In the genomic region with DNA sequence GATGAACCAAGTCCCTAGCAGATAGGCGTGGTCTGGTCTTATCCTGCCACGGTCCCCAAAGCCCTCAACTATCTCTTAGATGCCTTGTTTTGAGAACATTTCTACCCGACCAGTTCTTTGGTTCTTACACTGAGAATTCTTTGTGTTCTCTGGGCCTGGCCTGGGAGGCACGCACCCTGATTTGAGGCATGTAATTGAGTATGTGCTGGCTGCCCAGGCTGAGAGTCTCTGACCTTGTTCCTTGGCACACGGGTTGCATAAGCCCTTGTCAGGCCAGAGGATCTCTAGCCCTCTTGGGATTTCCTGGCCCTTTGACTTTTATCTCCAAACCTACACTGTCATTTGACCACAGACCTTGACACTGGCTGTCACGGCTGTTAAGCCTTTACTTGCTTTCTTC, we compare ENCODE assay signal across 11 mouse cellular contexts. TPM values are rescaled to one million over a fixed set of nuclear protein-coding genes. Genes with fewer than 3 reads are reported as not detected.
A peak's percentile ranks its signal among the peaks of the same experiment; 100 is the strongest.
DNase-seq lines count a peak whose midpoint lies in the region; ATAC-seq and TF ChIP-seq lines count a peak whose summit lies in the region.
"Had no signal": no experiment of that assay in that cellular context is flagged by ENCODE, and none has a peak within 500 bp of the region (broad histone marks: within the 10 kb centered on the region; RNA-seq: fewer than 3 reads in every experiment).

No protein-coding gene starts in this region.

- no peak for DNase-seq in heart, postnatal 36 days
- peak; percentile 74 for DNase-seq in MEL (ENCODE audit: low read depth, low spot score)
- no peak for DNase-seq in liver, embryonic 11.5 days (ENCODE audit: low spot score)
- DNase-seq in left cerebral cortex, adult 18-20 months (ENCODE audit: low spot score in 2 of 2): no peak
- DNase-seq in B cell, adult 2 months: no peak
- DNase-seq: retina, postnatal 1 day had no signal

- peak overlapping the region; percentile 10; the same call in 1 of the 2 replicates for H3K4me2 ChIP-seq in heart, embryonic 12.5 days
- H3K4me2 ChIP-seq in liver, embryonic 11.5 days: peak overlapping the region; percentile 99
- H3K4me2 ChIP-seq: lung, embryonic 15.5 days had no signal

- WGBS in heart, embryonic 12.5 days: 53% methylated on average over 6 of the region's 6 CpGs
- 31% methylated on average over 6 of the region's 6 CpGs for WGBS in liver, embryonic 11.5 days

- peaks cover 23% of the 10 kb centered on the region for H3K4me1 ChIP-seq in heart, embryonic 12.5 days (replicated peaks)
- peaks cover 5 to 10% of the 10 kb centered on the region in 2 experiments; a peak in 3 of 4 replicates for H3K4me1 ChIP-seq in MEL (ENCODE audit: control insufficient read depth in 1 of 2, insufficient read depth in 2 of 2, low read length in 2 of 2)
- H3K4me1 ChIP-seq in liver, embryonic 11.5 days (replicated peaks; ENCODE audit: control insufficient read depth, insufficient read depth, low read length): peaks cover 34% of the 10 kb centered on the region

- no peaks in the 10 kb centered on the region for H3K27me3 ChIP-seq in heart, embryonic 12.5 days (replicated peaks)
- H3K27me3 ChIP-seq in MEL (ENCODE audit: control insufficient read depth in 1 of 2, insufficient read depth in 2 of 2, low read length in 2 of 2): no peaks in the 10 kb centered on the region
- H3K27me3 ChIP-seq in liver, embryonic 11.5 days (replicated peaks; ENCODE audit: control insufficient read depth, insufficient read depth, low read length): no peaks in the 10 kb centered on the region
- H3K27me3 ChIP-seq: lung, embryonic 15.5 days had no signal

- ATAC-seq in heart, embryonic 12.5 days (ENCODE audit: insufficient number of reproducible peaks, low FRiP score): no peak
- peak; percentile 35 for ATAC-seq in erythroid progenitor cell, adult 5-6 weeks (replicated peaks; ENCODE audit: low FRiP score, poor library complexity, severe bottlenecking)
- no peak for ATAC-seq in liver, embryonic 11.5 days (replicated peaks; ENCODE audit: low FRiP score)
- no peak for ATAC-seq in activated CD4-positive, CD25-positive, alpha-beta regulatory T cell, adult 4 months

- H3K9ac ChIP-seq in heart, embryonic 12.5 days: no peak overlapping the region
- H3K9ac ChIP-seq in MEL (ENCODE audit: control insufficient read depth, low read depth, low read length, poor library complexity, severe bottlenecking): peak overlapping the region; percentile 65
- H3K9ac ChIP-seq in liver, embryonic 11.5 days (ENCODE audit: low read depth, low read length): peak overlapping the region; percentile 7
- H3K9ac ChIP-seq: lung, embryonic 15.5 days had no signal

- no peaks in the 10 kb centered on the region for H3K36me3 ChIP-seq in heart, embryonic 12.5 days
- H3K36me3 ChIP-seq in MEL (ENCODE audit: control insufficient read depth in 1 of 2, insufficient read depth in 2 of 2, low read length in 2 of 2): peaks cover 0 to 12% of the 10 kb centered on the region in 2 experiments; a peak in 2 of 4 replicates
- H3K36me3 ChIP-seq in liver, embryonic 11.5 days (ENCODE audit: control insufficient read depth, insufficient read depth, low read length): no peaks in the 10 kb centered on the region
- H3K36me3 ChIP-seq: lung, embryonic 15.5 days had no signal

- H3K79me2 ChIP-seq in MEL (ENCODE audit: control insufficient read depth, insufficient read depth, low read length, poor library complexity): peaks cover 3% of the 10 kb centered on the region; the same call in 1 of the 2 replicates

- 0 out of 2 replicates have a peak overlapping the region, but pooled peaks have one; percentile 19 for H3K27ac ChIP-seq in heart, embryonic 12.5 days (ENCODE audit: poor library complexity, severe bottlenecking)
- peak overlapping the region; percentile 93 for H3K27ac ChIP-seq in MEL (ENCODE audit: control insufficient read depth, low read depth, low read length)
- peak overlapping the region; percentile 99 for H3K27ac ChIP-seq in liver, embryonic 11.5 days (ENCODE audit: low read depth, low read length)
- H3K27ac ChIP-seq: lung, embryonic 15.5 days had no signal

- no peak; a peak in 1 of 4 replicates for TF ChIP-seq POLR2A in MEL (IDR thresholded peaks at IDR 0.05; ENCODE audit: control insufficient read depth in 1 of 2, insufficient read depth in 1 of 2, low read depth in 1 of 2, low read length in 2 of 2, poor library complexity in 1 of 2)

- intact Hi-C loops in heart, postnatal 36 days (cut with DNase I): no loop called here

- 0 out of 2 replicates have a peak, but pooled peaks cover under 1% of the 10 kb centered on the region for H3K9me3 ChIP-seq in heart, embryonic 12.5 days (replicated peaks)
- no peaks in the 10 kb centered on the region for H3K9me3 ChIP-seq in MEL (replicated peaks; ENCODE audit: insufficient read depth, low read length)
- H3K9me3 ChIP-seq in liver, embryonic 11.5 days (ENCODE audit: control insufficient read depth, low read length): no peaks in the 10 kb centered on the region
- H3K9me3 ChIP-seq: lung, embryonic 15.5 days had no signal

- TF ChIP-seq EP300 in MEL (IDR thresholded peaks at IDR 0.05; ENCODE audit: low read depth in 1 of 2, low read length in 2 of 2): no peak; a peak in 1 of 4 replicates

- no peak for TF ChIP-seq RAD21 in MEL (IDR thresholded peaks at IDR 0.05; ENCODE audit: low read depth, low read length)

- TF ChIP-seq CTCF in MEL (IDR thresholded peaks at IDR 0.05 in 2 of 3, conservative IDR thresholded peaks at IDR 0.05 in 1 of 3; ENCODE audit: control insufficient read depth in 1 of 3, insufficient read depth in 1 of 3, low read depth in 2 of 3, low read length in 3 of 3, poor library complexity in 1 of 3, severe bottlenecking in 1 of 3): no peak

- H3K4me3 ChIP-seq in heart, embryonic 12.5 days: no peak overlapping the region
- H3K4me3 ChIP-seq in MEL (ENCODE audit: control insufficient read depth in 1 of 2, insufficient read depth in 1 of 2, low read depth in 2 of 2, low read length in 2 of 2): peak overlapping the region; percentile 55 to 62
- no peak overlapping the region for H3K4me3 ChIP-seq in liver, embryonic 11.5 days (ENCODE audit: low read depth, low read length)
- H3K4me3 ChIP-seq: lung, embryonic 15.5 days had no signal

TF ChIP-seq in MEL, 35 proteins besides CTCF, POLR2A, EP300 and RAD21:
- 0 out of 2 replicates have a peak, but pooled peaks have one; percentile 45 for TF ChIP-seq MAX (IDR thresholded peaks at IDR 0.05; ENCODE audit: low read length)
- TF ChIP-seq NELFE (IDR thresholded peaks at IDR 0.05; ENCODE audit: low read depth, low read length): 0 out of 2 replicates have a peak, but pooled peaks have one; percentile 8
- TF ChIP-seq TAL1 (IDR thresholded peaks at IDR 0.05; ENCODE audit: low read length): no peak
- TF ChIP-seq RCOR1 (IDR thresholded peaks at IDR 0.05; ENCODE audit: low read depth, low read length): 0 out of 2 replicates have a peak, but pooled peaks have one; percentile 30
- peak; percentile 59; the same call in 1 of the 2 replicates for TF ChIP-seq GATA1 (IDR thresholded peaks at IDR 0.05; ENCODE audit: low read depth, low read length)
- no peak for TF ChIP-seq NRF1 (IDR thresholded peaks at IDR 0.05; ENCODE audit: insufficient read depth, low read depth, low read length, poor library complexity, severe bottlenecking)
- 0 out of 2 replicates have a peak, but pooled peaks have one; percentile 15 for TF ChIP-seq TBP (IDR thresholded peaks at IDR 0.05; ENCODE audit: low read depth, low read length)
- peak; percentile 63 for TF ChIP-seq ETS1 (IDR thresholded peaks at IDR 0.05; ENCODE audit: low read depth, low read length)

RNA-seq across cellular contexts. Expression of a gene that starts 22.5 kb away (rescaled TPM):
- 5.0 and 5.8 TPM in 2 replicates for polyA plus RNA-seq in heart, embryonic 12.5 days (2016; fragmentation: Nextera tagmentation; extraction: Ambion mirVana)
- 1 to 10 TPM; 3.8 to 4.1 TPM for total RNA-seq in heart, postnatal 36 days (2021)
- 1.3 and 1.4 TPM in 2 replicates for total RNA-seq in MEL (2012; rRNA removed)
- 1 to 10 TPM in 1 of 2 experiments, not detected in 1; 5.1 TPM for polyA plus RNA-seq in MEL (2012; ENCODE audit: insufficient read depth in 1 of 2, insufficient read length in 2 of 2, low read depth in 1 of 2, low replicate concordance in 2 of 2, missing spikeins in 1 of 2)
- total RNA-seq in erythroid progenitor cell, adult 5-6 weeks (2015; ENCODE audit: low replicate concordance): 17.7 and 28.5 TPM in 2 replicates
- total RNA-seq in erythroid progenitor cell, adult 5-6 weeks (2017; ENCODE audit: low replicate concordance): 13.7 and 15.2 TPM in 2 replicates
- 7.3 and 7.5 TPM in 2 replicates for polyA plus RNA-seq in liver, embryonic 11.5 days (2014; fragmentation: Nextera tagmentation; extraction: Ambion mirVana)
- total RNA-seq in left cerebral cortex, adult 18-20 months (2021): 1 to 10 TPM; 4.0 to 4.3 TPM
- 1 to 10 TPM; 5.7 to 6.6 TPM for polyA plus RNA-seq in activated CD4-positive, CD25-positive, alpha-beta regulatory T cell, adult 4 months (2017; shearing (Covaris generic))

RNA-seq across cellular contexts. Expression of a gene that starts 47.3 kb away (rescaled TPM):
- 0.17 TPM in 1 of 2 replicates, not detected in the other for polyA plus RNA-seq in heart, embryonic 12.5 days (2016; fragmentation: Nextera tagmentation; extraction: Ambion mirVana)
- total RNA-seq in heart, postnatal 36 days (2021): 1 to 10 TPM; 3.9 to 5.6 TPM
- total RNA-seq in MEL (2012; rRNA removed): not detected in 2 replicates
- polyA plus RNA-seq in MEL (2012; ENCODE audit: insufficient read depth in 1 of 2, insufficient read length in 2 of 2, low read depth in 1 of 2, low replicate concordance in 2 of 2, missing spikeins in 1 of 2): under 1 TPM in 1 of 2 experiments, not detected in 1; 0.01 TPM
- total RNA-seq in erythroid progenitor cell, adult 5-6 weeks (2015; ENCODE audit: low replicate concordance): not detected in 2 replicates
- total RNA-seq in erythroid progenitor cell, adult 5-6 weeks (2017; ENCODE audit: low replicate concordance): not detected in 2 replicates
- polyA plus RNA-seq in liver, embryonic 11.5 days (2014; fragmentation: Nextera tagmentation; extraction: Ambion mirVana): 0.07 and 0.12 TPM in 2 replicates
- total RNA-seq in left cerebral cortex, adult 18-20 months (2021): not detected
- polyA plus RNA-seq in activated CD4-positive, CD25-positive, alpha-beta regulatory T cell, adult 4 months (2017; shearing (Covaris generic)): not detected
- total RNA-seq: CH12.LX had no signal

Comparison
In these comparisons a context has a peak if more than half of its experiments do, and no peak if none do; other contexts are left out.
1. H3K27ac ChIP-seq: peak in every context shown above with its lines; median percentile 99 in liver, embryonic 11.5 days; 93 in MEL; 19 in heart, embryonic 12.5 days.
2. H3K4me3 ChIP-seq: peak in MEL (2 of 2); none in heart, embryonic 12.5 days (single experiment) and liver, embryonic 11.5 days (single experiment).